Mouse (Mus musculus) CH12.LX (cell line): ENCODE results near the gene Nek2. TPM values are rescaled to one million over a fixed set of nuclear protein-coding genes. Genes with fewer than 3 reads are reported as not detected.
A peak's percentile ranks its signal among the peaks of the same experiment; 100 is the strongest.

Source experiments
- DNase-seq: peaks from one replicate; pipeline ENCODE4 v3.0.0-alpha.2; 2013; ENCODE audit errors: extremely low read depth
- H3K27ac ChIP-seq: 2 replicates; pipeline ENCODE4 v1.5.1; 2012; ENCODE audit warnings: low read depth, mild to moderate bottlenecking, control low read depth, moderate library complexity; ENCODE audit not compliant: insufficient read depth
- H3K27me3 ChIP-seq: replicated peaks from 2 replicates; pipeline ENCODE3; 2012; ENCODE audit warnings: inconsistent platforms
- H3K36me3 ChIP-seq, 2 experiments: replicated peaks in 1 of 2; 2 replicates each; pipeline versions ENCODE3 to v1.6.1; 2012; ENCODE audit warnings: inconsistent platforms in 1 of 2, low read length in 1 of 2, mild to moderate bottlenecking in 1 of 2, mixed read lengths in 1 of 2, moderate library complexity in 1 of 2; ENCODE audit not compliant: control insufficient read depth in 1 of 2, insufficient read depth in 1 of 2
- H3K4me1 ChIP-seq, 2 experiments: 2 replicates each; pipeline ENCODE4 v1.6.1; 2012; ENCODE audit warnings: inconsistent platforms in 1 of 2, moderate library complexity in 1 of 2; ENCODE audit not compliant: insufficient read depth in 2 of 2, control insufficient read depth in 1 of 2
- H3K4me2 ChIP-seq: 2 replicates; pipeline ENCODE4 v1.6.1; 2012; ENCODE audit warnings: low read depth, mild to moderate bottlenecking, control low read depth; ENCODE audit not compliant: poor library complexity, insufficient read depth, severe bottlenecking
- H3K4me3 ChIP-seq, 3 experiments: fragments of 150-350 bp in 1 of 3; sonication (generic) in 1 of 3; replicated peaks in 1 of 3; 2 replicates each; pipeline versions ENCODE3 to v1.5.1; 2011 to 2012; ENCODE audit warnings: low read depth in 2 of 3, low read length in 2 of 3, mild to moderate bottlenecking in 2 of 3, moderate library complexity in 2 of 3, control low read depth in 1 of 3, improper control_type of control experiment in 1 of 3, inconsistent platforms in 1 of 3, mixed read lengths in 1 of 3; ENCODE audit not compliant: poor library complexity in 1 of 3
- H3K79me2 ChIP-seq: replicated peaks from 2 replicates; pipeline ENCODE4 v1.6.1; 2012; ENCODE audit warnings: mild to moderate bottlenecking, moderate library complexity; ENCODE audit not compliant: control insufficient read depth, poor library complexity, insufficient read depth, severe bottlenecking; ENCODE audit errors: extremely low read depth
- H3K9ac ChIP-seq: 2 replicates; pipeline ENCODE4 v1.6.1; 2012; ENCODE audit warnings: low read depth, mild to moderate bottlenecking, control low read depth, moderate library complexity; ENCODE audit not compliant: insufficient read depth
- H3K9me3 ChIP-seq: replicated peaks from 2 replicates; pipeline ENCODE3; 2012; ENCODE audit warnings: low read length, inconsistent platforms, mixed read lengths
- CTCF ChIP-seq, 2 experiments: IDR thresholded peaks in 1 of 2; conservative IDR thresholded peaks in 1 of 2; 2 replicates each; pipeline ENCODE4 v1.5.1; 2011 to 2012; ENCODE audit warnings: low read depth in 2 of 2, low read length in 2 of 2, improper control_type of control experiment in 1 of 2, inconsistent platforms in 1 of 2, mild to moderate bottlenecking in 1 of 2, moderate library complexity in 1 of 2
- E2F4 ChIP-seq: IDR thresholded peaks from 2 replicates; pipeline ENCODE4 v1.6.1; 2011; ENCODE audit warnings: low read depth, low read length, improper control_type of control experiment; ENCODE audit not compliant: insufficient replicate concordance
- ELF1 ChIP-seq: IDR thresholded peaks from 2 replicates; pipeline ENCODE4 v1.6.1; 2014; ENCODE audit warnings: low read depth, mild to moderate bottlenecking, inconsistent platforms, low read length, improper control_type of control experiment
- HCFC1 ChIP-seq: IDR thresholded peaks from 2 replicates; pipeline ENCODE4 v1.6.1; 2012; ENCODE audit warnings: low read depth, mild to moderate bottlenecking, inconsistent platforms, low read length, improper control_type of control experiment
- IRF4 ChIP-seq: IDR thresholded peaks from 2 replicates; pipeline ENCODE4 v1.6.1; 2014; ENCODE audit warnings: low read depth, mild to moderate bottlenecking, inconsistent platforms, low read length, improper control_type of control experiment
- KAT2A ChIP-seq: IDR thresholded peaks from 2 replicates; pipeline ENCODE4 v1.6.1; 2012; ENCODE audit warnings: low read length, improper control_type of control experiment, inconsistent platforms; ENCODE audit not compliant: insufficient replicate concordance
- MAX ChIP-seq: IDR thresholded peaks from 2 replicates; pipeline ENCODE4 v1.6.1; 2011; ENCODE audit warnings: low read length, improper control_type of control experiment
- MEF2A ChIP-seq: IDR thresholded peaks from 2 replicates; pipeline ENCODE4 v1.6.1; 2014; ENCODE audit warnings: low read depth, mild to moderate bottlenecking, inconsistent platforms, low read length, improper control_type of control experiment, borderline replicate concordance
- MXI1 ChIP-seq: IDR thresholded peaks from 2 replicates; pipeline ENCODE4 v1.6.1; 2011; ENCODE audit warnings: mild to moderate bottlenecking, low read depth, low read length, improper control_type of control experiment
- MYC ChIP-seq: IDR thresholded peaks from 2 replicates; pipeline ENCODE4 v1.6.1; 2011; ENCODE audit warnings: low read depth, mild to moderate bottlenecking, improper control_type of control experiment, low read length
- PAX5 ChIP-seq: IDR thresholded peaks from 2 replicates; pipeline ENCODE4 v1.6.1; 2012; ENCODE audit warnings: low read length, inconsistent platforms, mixed read lengths
- RAD21 ChIP-seq: IDR thresholded peaks from 2 replicates; pipeline ENCODE4 v1.6.1; 2011; ENCODE audit warnings: low read depth, mild to moderate bottlenecking, low read length, improper control_type of control experiment, moderate library complexity
- RCOR1 ChIP-seq: conservative IDR thresholded peaks from 2 replicates; pipeline ENCODE4 v1.6.1; 2012; ENCODE audit warnings: low read depth, mild to moderate bottlenecking, inconsistent platforms, low read length, improper control_type of control experiment
- SMC3 ChIP-seq: IDR thresholded peaks from 2 replicates; pipeline ENCODE4 v1.6.1; 2011; ENCODE audit warnings: low read depth, low read length, improper control_type of control experiment
- USF1 ChIP-seq: IDR thresholded peaks from 2 replicates; pipeline ENCODE4 v1.6.1; 2014; ENCODE audit warnings: low read depth, mild to moderate bottlenecking, inconsistent platforms, low read length, improper control_type of control experiment
- ZKSCAN1 ChIP-seq: IDR thresholded peaks from 2 replicates; pipeline ENCODE4 v1.6.1; 2012; ENCODE audit warnings: low read depth, inconsistent platforms, low read length, improper control_type of control experiment, borderline replicate concordance
- ZMIZ1 ChIP-seq: IDR thresholded peaks from 2 replicates; pipeline ENCODE4 v1.6.1; 2012; ENCODE audit warnings: low read depth, mild to moderate bottlenecking, inconsistent platforms, low read length, improper control_type of control experiment
- ZNF384 ChIP-seq: IDR thresholded peaks from 2 replicates; pipeline ENCODE4 v1.6.1; 2012; ENCODE audit warnings: low read depth, low read length, improper control_type of control experiment, inconsistent platforms
- dilution Hi-C: fragments of 300-500 bp; cut with MboI; formaldehyde crosslinking; loops from 2 replicates; pipeline ENCODE4 v1.14.3; 2020; ENCODE audit warnings: low sequenced_read_pairs; ENCODE audit not compliant: extremely low pct_unique_long_range_greater_than_20kb, extremely low pct_ligation_motif_present
- in situ Hi-C: fragments of 300-500 bp; cut with MboI; formaldehyde crosslinking; loops from 3 replicates; pipeline ENCODE4 v1.14.3; 2019; ENCODE audit warnings: low sequenced_read_pairs, low pct_ligation_motif_present, low pct_unique_long_range_greater_than_20kb, mixed read lengths
- polyA plus RNA-seq: library from polyadenylated mRNA; unstranded; fragments of >175 nt; gene quantifications from 2 replicates; pipeline ENCODE4 v1.2.1, GENCODE M21; 2012; ENCODE audit warnings: low read depth; ENCODE audit not compliant: insufficient read length
- total RNA-seq, 2 experiments: library from RNA; depleted of rRNA; stranded (reverse); fragments of 300-350 nt in 1 of 2; fragments of >200 nt in 1 of 2; gene quantifications; 2 replicates each; pipeline ENCODE4 v1.2.3; 2012 to 2014

The Nek2 gene
- total and polyA plus RNA-seq, 3 experiments = 41.3 to 68.8 (median 51.2) TPM

GRCm38 (mm10) chr1:191820951-191821325 lies 306 bp upstream of the Nek2 start:
- H3K4me3 ChIP-seq = peak overlapping the region; percentile 67 to 82 (median 75)
- no peak overlapping the region for H3K27ac ChIP-seq
- dilution Hi-C loops = no loop called here
- H3K36me3 ChIP-seq = peaks cover 23 to 36% of the 10 kb centered on the region in 2 experiments
- in situ Hi-C loops = loop anchor here (25.0 kb wide), 2 partner anchors 484 to 709 kb away; partner anchors contain the start of gene Tmem206
- DNase-seq = no peak
- H3K4me1 ChIP-seq = peaks cover 16 to 63% of the 10 kb centered on the region in 2 experiments
- H3K27me3 ChIP-seq = no peaks in the 10 kb centered on the region
- H3K9ac ChIP-seq = peak overlapping the region; percentile 38; the same call in 1 of the 2 replicates
- H3K79me2 ChIP-seq = 0 out of 2 replicates have a peak, but pooled peaks cover 4% of the 10 kb centered on the region
- TF ChIP-seq HCFC1 (no peak), MEF2A (0 out of 2 replicates have a peak, but pooled peaks have one; percentile 25)
- peak overlapping the region; percentile 93 for H3K4me2 ChIP-seq
- no peaks in the 10 kb centered on the region for H3K9me3 ChIP-seq

DNA sequence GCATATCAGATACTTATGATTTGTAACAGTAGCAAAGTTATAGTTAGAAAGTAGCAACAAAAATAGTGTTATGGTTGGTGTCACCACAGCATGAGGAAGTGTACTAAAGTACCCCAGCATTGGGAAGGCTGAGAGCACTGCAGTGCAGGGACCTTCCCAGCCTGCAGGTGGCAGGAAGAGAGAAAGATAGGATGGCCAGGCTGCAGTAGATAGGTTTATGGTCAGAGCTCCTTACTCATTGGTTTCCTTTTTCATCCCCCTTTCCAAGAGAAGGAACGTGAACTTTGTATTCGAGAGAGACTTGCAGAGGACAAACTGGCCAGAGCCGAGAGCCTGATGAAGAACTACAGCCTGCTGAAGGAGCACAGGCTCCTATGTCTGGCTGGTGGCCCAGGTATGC lies 7.9 kb downstream of the Nek2 start:
- in situ Hi-C loops = loop anchor here (5.0 kb wide), 1 partner anchor 43 kb away; no protein-coding TSS in a partner anchor
- no peak overlapping the region for H3K27ac ChIP-seq

DNA sequence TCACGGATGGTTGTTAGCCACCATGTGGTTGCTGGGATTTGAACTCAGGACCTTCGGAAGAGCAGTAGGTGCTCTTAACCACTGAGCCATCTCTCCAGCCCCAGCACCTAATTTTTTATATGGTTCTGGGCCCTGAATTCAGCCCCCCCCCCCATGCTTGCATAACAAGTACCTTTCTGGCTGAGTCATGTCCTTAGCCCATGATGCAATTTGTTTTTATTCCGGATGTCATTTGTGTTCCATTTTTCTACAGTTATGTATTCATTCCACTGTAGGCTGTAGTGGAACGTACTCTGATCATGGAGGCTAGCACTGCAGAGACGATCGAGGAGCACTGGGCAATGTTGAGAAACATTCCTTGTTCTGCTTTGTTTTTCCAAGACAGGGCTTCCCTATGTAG lies 12.2 kb downstream of the Nek2 start:
- no peak for TF ChIP-seq KAT2A
- TF ChIP-seq MYC = no peak
- TF ChIP-seq MXI1 = no peak
- TF ChIP-seq PAX5 = no peak
- no peak for TF ChIP-seq MAX
- no peak for TF ChIP-seq SMC3
- TF ChIP-seq ZNF384 = no peak
- TF ChIP-seq RCOR1 = no peak
- no peak for TF ChIP-seq USF1
- no peak for TF ChIP-seq E2F4
- TF ChIP-seq ZMIZ1 = no peak
- no peak for TF ChIP-seq CTCF (conservative IDR thresholded peaks at IDR 0.05 in 1 of 2, IDR thresholded peaks at IDR 0.05 in 1 of 2; ENCODE audit: low read depth in 2 of 2, low read length in 2 of 2)
- no peak for DNase-seq
- H3K9ac ChIP-seq = no peak overlapping the region
- H3K27ac ChIP-seq = no peak overlapping the region
- peaks cover 0 to 19% of the 10 kb centered on the region in 2 experiments; a peak in 2 of 4 replicates for H3K4me1 ChIP-seq
- no peaks in the 10 kb centered on the region for H3K79me2 ChIP-seq
- in situ Hi-C loops = no loop called here
- no peak overlapping the region for H3K4me2 ChIP-seq
- no peak overlapping the region for H3K4me3 ChIP-seq
- no peaks in the 10 kb centered on the region for H3K9me3 ChIP-seq
- H3K36me3 ChIP-seq = peaks cover 32 to 61% of the 10 kb centered on the region in 2 experiments
- no peaks in the 10 kb centered on the region for H3K27me3 ChIP-seq
- dilution Hi-C loops = no loop called here

More for the DNA sequence above, 7.9 kb downstream of the Nek2 start:
- H3K79me2 ChIP-seq = no peaks in the 10 kb centered on the region
- H3K27me3 ChIP-seq = no peaks in the 10 kb centered on the region
- no peak overlapping the region for H3K4me3 ChIP-seq
- no peak overlapping the region for H3K4me2 ChIP-seq
- peaks cover 64 to 89% of the 10 kb centered on the region in 2 experiments for H3K36me3 ChIP-seq
- dilution Hi-C loops = no loop called here
- no peak overlapping the region for H3K9ac ChIP-seq
- TF ChIP-seq ZKSCAN1 (no peak), CTCF (conservative IDR thresholded peaks at IDR 0.05 in 1 of 2, IDR thresholded peaks at IDR 0.05 in 1 of 2; ENCODE audit: low read depth in 2 of 2, low read length in 2 of 2) (peak in 1 of 2 experiments; percentile 54; a peak in 2 of 4 replicates), RAD21 (peak; percentile 40), IRF4 (no peak), SMC3 (peak; percentile 43), ELF1 (0 out of 2 replicates have a peak, but pooled peaks have one; percentile 18)
- DNase-seq = no peak
- H3K9me3 ChIP-seq = no peaks in the 10 kb centered on the region
- H3K4me1 ChIP-seq = peaks cover 0 to 17% of the 10 kb centered on the region in 2 experiments; a peak in 2 of 4 replicates
